Comparison of ENCODE assay signal across 21 mouse cellular contexts in genomic region chr4:134776246-134776645, GRCm38 (mm10). TPM values are rescaled to one million over a fixed set of nuclear protein-coding genes. Genes with fewer than 3 reads are reported as not detected.
DNase-seq lines count a peak whose midpoint lies in the region; ATAC-seq and TF ChIP-seq lines count a peak whose summit lies in the region.
"Had no signal": no experiment of that assay in that cellular context is flagged by ENCODE, and none has a peak within 500 bp of the region (broad histone marks: within the 10 kb centered on the region; RNA-seq: fewer than 3 reads in every experiment).

No protein-coding gene starts in this region.

- H3K4me2 ChIP-seq in kidney, embryonic 15.5 days = no peak overlapping the region
- no peak overlapping the region for H3K4me2 ChIP-seq in limb, embryonic 14.5 days (replicated peaks; ENCODE audit: low read depth, low read length, severe bottlenecking)
- H3K4me2 ChIP-seq: forebrain, embryonic 13.5 days; heart, embryonic 15.5 days; hindbrain, embryonic 15.5 days; midbrain, embryonic 12.5 days; stomach, embryonic 15.5 days had no signal

- H3K27ac ChIP-seq in kidney, embryonic 15.5 days = 0 out of 2 replicates have a peak overlapping the region, but pooled peaks have one; percentile 0
- no peak overlapping the region for H3K27ac ChIP-seq in limb, embryonic 14.5 days (replicated peaks; ENCODE audit: low read depth, low read length)
- no peak overlapping the region for H3K27ac ChIP-seq in limb, embryonic 10.5 days
- H3K27ac ChIP-seq: forebrain, embryonic 13.5 days; gastrocnemius, adult 2 months; heart, embryonic 15.5 days; hindbrain, embryonic 15.5 days; midbrain, embryonic 12.5 days; stomach, embryonic 15.5 days had no signal

- H3K36me3 ChIP-seq in kidney, embryonic 15.5 days = no peaks in the 10 kb centered on the region
- no peaks in the 10 kb centered on the region for H3K36me3 ChIP-seq in limb, embryonic 14.5 days (ENCODE audit: control insufficient read depth, insufficient read depth, low read length)
- no peaks in the 10 kb centered on the region for H3K36me3 ChIP-seq in limb, embryonic 10.5 days
- H3K36me3 ChIP-seq: heart, embryonic 15.5 days; hindbrain, embryonic 15.5 days; midbrain, embryonic 12.5 days; stomach, embryonic 15.5 days had no signal

- no peak for TF ChIP-seq POLR2A in limb, embryonic 14.5 days (IDR thresholded peaks at IDR 0.05; ENCODE audit: borderline replicate concordance, extremely low read depth, insufficient read depth, insufficient read length)

- no peak for ATAC-seq in kidney, embryonic 15.5 days (replicated peaks; ENCODE audit: low FRiP score)
- ATAC-seq in limb, embryonic 14.5 days (ENCODE audit: low FRiP score, low read depth) = no peak
- no peak for ATAC-seq in erythroblast, adult 5-6 weeks (replicated peaks; ENCODE audit: low FRiP score, poor library complexity, severe bottlenecking)
- ATAC-seq: forebrain, embryonic 13.5 days had no signal

- WGBS in kidney, embryonic 15.5 days = 33% methylated on average over 7 of the region's 7 CpGs
- WGBS in limb, embryonic 14.5 days = 27% methylated on average over 7 of the region's 7 CpGs
- 80% methylated on average over 7 of the region's 7 CpGs for WGBS in limb, embryonic 10.5 days

- H3K4me3 ChIP-seq in kidney, embryonic 15.5 days (replicated peaks) = no peak overlapping the region
- no peak overlapping the region for H3K4me3 ChIP-seq in limb, embryonic 14.5 days (replicated peaks; ENCODE audit: low read length)
- no peak overlapping the region for H3K4me3 ChIP-seq in limb, embryonic 10.5 days
- H3K4me3 ChIP-seq: erythroblast, embryonic 14.5 days; forebrain, embryonic 13.5 days; gastrocnemius, adult 2 months; heart, embryonic 15.5 days; hindbrain, embryonic 15.5 days; midbrain, embryonic 12.5 days; stomach, embryonic 15.5 days had no signal

- H3K4me1 ChIP-seq in kidney, embryonic 15.5 days = peaks cover 40% of the 10 kb centered on the region
- 0 out of 2 replicates have a peak, but pooled peaks cover 3% of the 10 kb centered on the region for H3K4me1 ChIP-seq in limb, embryonic 14.5 days (ENCODE audit: control insufficient read depth, insufficient read depth, low read length)
- H3K4me1 ChIP-seq in limb, embryonic 10.5 days = peaks cover 51% of the 10 kb centered on the region
- H3K4me1 ChIP-seq: hindbrain, embryonic 15.5 days had no signal

- no peaks in the 10 kb centered on the region for H3K27me3 ChIP-seq in kidney, embryonic 15.5 days
- no peaks in the 10 kb centered on the region for H3K27me3 ChIP-seq in limb, embryonic 14.5 days (ENCODE audit: control insufficient read depth, insufficient read depth, low read length)
- H3K27me3 ChIP-seq in limb, embryonic 10.5 days (ENCODE audit: low read depth, poor library complexity, severe bottlenecking) = 0 out of 2 replicates have a peak, but pooled peaks cover 10% of the 10 kb centered on the region
- H3K27me3 ChIP-seq: forebrain, embryonic 13.5 days; heart, embryonic 15.5 days; hindbrain, embryonic 15.5 days; midbrain, embryonic 12.5 days; stomach, embryonic 15.5 days had no signal

- no peak overlapping the region for H3K9ac ChIP-seq in kidney, embryonic 15.5 days
- no peak overlapping the region for H3K9ac ChIP-seq in limb, embryonic 14.5 days (ENCODE audit: low read depth, low read length, severe bottlenecking)
- H3K9ac ChIP-seq: forebrain, embryonic 13.5 days; heart, embryonic 15.5 days; hindbrain, embryonic 15.5 days; midbrain, embryonic 12.5 days; stomach, embryonic 15.5 days had no signal

- no peak for DNase-seq in kidney, adult 18-20 months
- DNase-seq in limb, embryonic 14.5 days (ENCODE audit: low spot score) = peak; percentile 80
- no peak for DNase-seq in limb, embryonic 10.5 days (ENCODE audit: low spot score)
- peak; percentile 84 for DNase-seq in 3T3-L1 (ENCODE audit: low read depth, low spot score)
- peak; percentile 71 for DNase-seq in 416B (ENCODE audit: low read depth)
- DNase-seq: adrenal gland, postnatal 36 days; cerebellum, adult 11 months; cerebellum, adult 9-11 months; gastrocnemius, adult 2 months; heart, postnatal 36 days; left cerebral cortex, postnatal 4 days; lung, adult 2 months; thymus, postnatal 25 days had no signal

- H3K9me3 ChIP-seq in kidney, embryonic 15.5 days (replicated peaks) = no peaks in the 10 kb centered on the region
- no peaks in the 10 kb centered on the region for H3K9me3 ChIP-seq in limb, embryonic 14.5 days (ENCODE audit: control insufficient read depth, low read length)
- H3K9me3 ChIP-seq in limb, embryonic 10.5 days (replicated peaks) = no peaks in the 10 kb centered on the region
- H3K9me3 ChIP-seq: forebrain, embryonic 13.5 days; heart, embryonic 15.5 days; hindbrain, embryonic 15.5 days; midbrain, embryonic 12.5 days; stomach, embryonic 15.5 days had no signal

RNA-seq across cellular contexts. Expression of gene Ldlrap1, which starts 8.4 kb away (rescaled TPM):
- 19.3 and 23.6 TPM in 2 replicates for polyA plus RNA-seq in kidney, embryonic 15.5 days (2015; fragmentation: Nextera tagmentation; extraction: Ambion mirVana)
- 18.0 and 22.0 TPM in 2 replicates for polyA plus RNA-seq in limb, embryonic 14.5 days (2012; rRNA removed)
- polyA plus RNA-seq in limb, embryonic 14.5 days (2014; fragmentation: Nextera tagmentation; extraction: Ambion mirVana) = 25.1 and 27.9 TPM in 2 replicates
- polyA plus RNA-seq in limb, embryonic 10.5 days (2016; fragmentation: Nextera tagmentation; extraction: Ambion mirVana) = 14.4 and 20.4 TPM in 2 replicates
- 5.6 and 10.9 TPM in 2 replicates for total RNA-seq in erythroblast, adult 5-6 weeks (2015; ENCODE audit: low replicate concordance)
- total RNA-seq in erythroblast, adult 5-6 weeks (2017; ENCODE audit: low replicate concordance) = 4.7 and 6.6 TPM in 2 replicates

Comparison
In these comparisons a context has a peak if more than half of its experiments do, and no peak if none do; other contexts are left out.
1. DNase-seq: peak in limb, embryonic 14.5 days (single experiment), 3T3-L1 (single experiment) and 416B (single experiment); none in kidney, adult 18-20 months (single experiment) and limb, embryonic 10.5 days (single experiment).